10 mouse cellular contexts compared by ENCODE assay signal in genomic region chr2:166324954-166325353, GRCm38 (mm10).
DNase-seq lines count a peak whose midpoint lies in the region; ATAC-seq and TF ChIP-seq lines count a peak whose summit lies in the region.
"Had no signal": no experiment of that assay in that cellular context is flagged by ENCODE, and none has a peak within 500 bp of the region (broad histone marks: within the 10 kb centered on the region; RNA-seq: fewer than 3 reads in every experiment).

No protein-coding gene starts in this region.

- no peak for TF ChIP-seq POLR2A in kidney, adult 2 months (IDR thresholded peaks at IDR 0.05; ENCODE audit: low read depth, low read length)
- TF ChIP-seq POLR2A in brain, embryonic 14.5 days (IDR thresholded peaks at IDR 0.05; ENCODE audit: borderline replicate concordance, extremely low read depth, insufficient read depth, insufficient read length, poor library complexity, severe bottlenecking), result no peak

- peaks cover 38% of the 10 kb centered on the region for H3K4me1 ChIP-seq in kidney, embryonic 14.5 days (ENCODE audit: control insufficient read depth, insufficient read depth, low read length)
- peaks cover 3% of the 10 kb centered on the region; the same call in 1 of the 2 replicates for H3K4me1 ChIP-seq in kidney, adult 2 months (ENCODE audit: control insufficient read depth, insufficient read depth, low read length)
- peaks cover 60% of the 10 kb centered on the region for H3K4me1 ChIP-seq in embryonic facial prominence, embryonic 10.5 days
- peaks cover 14% of the 10 kb centered on the region for H3K4me1 ChIP-seq in limb, embryonic 11.5 days (ENCODE audit: control insufficient read depth, insufficient read depth, low read length)

- H3K9me3 ChIP-seq in kidney, embryonic 14.5 days (ENCODE audit: control insufficient read depth, low read length), result no peaks in the 10 kb centered on the region
- no peaks in the 10 kb centered on the region for H3K9me3 ChIP-seq in embryonic facial prominence, embryonic 10.5 days
- no peaks in the 10 kb centered on the region for H3K9me3 ChIP-seq in limb, embryonic 11.5 days (ENCODE audit: control insufficient read depth, low read length)

- no peak overlapping the region for H3K9ac ChIP-seq in kidney, embryonic 14.5 days (ENCODE audit: low read depth, low read length)
- H3K9ac ChIP-seq in limb, embryonic 11.5 days (ENCODE audit: low read length), result no peak overlapping the region

- DNase-seq in kidney, adult 2 months, result no peak
- DNase-seq in brain, embryonic 14.5 days (ENCODE audit: low read depth), result peak; percentile 38
- DNase-seq in embryonic facial prominence, embryonic 10.5 days (ENCODE audit: low spot score), result no peak
- DNase-seq in limb, embryonic 11.5 days (ENCODE audit: low spot score), result peak; percentile 46
- DNase-seq in gastrocnemius, adult 8-10 months (ENCODE audit: low spot score in 2 of 2), result no peak
- no peak for DNase-seq in spleen, adult 18-20 months
- DNase-seq: heart, adult 18-20 months had no signal

- ATAC-seq in kidney, embryonic 14.5 days (ENCODE audit: low FRiP score, low TSS enrichment), result peak; percentile 81
- ATAC-seq in limb, embryonic 11.5 days (ENCODE audit: insufficient number of reproducible peaks, low FRiP score, low TSS enrichment, low read depth), result no peak
- ATAC-seq: forebrain, embryonic 16.5 days had no signal

- H3K36me3 ChIP-seq in kidney, embryonic 14.5 days (ENCODE audit: control insufficient read depth, insufficient read depth, low read length), result no peaks in the 10 kb centered on the region
- H3K36me3 ChIP-seq in kidney, adult 2 months (ENCODE audit: control insufficient read depth, insufficient read depth, low read length), result no peaks in the 10 kb centered on the region
- no peaks in the 10 kb centered on the region for H3K36me3 ChIP-seq in embryonic facial prominence, embryonic 10.5 days (replicated peaks)
- no peaks in the 10 kb centered on the region for H3K36me3 ChIP-seq in limb, embryonic 11.5 days (ENCODE audit: control insufficient read depth, insufficient read depth, low read length)

- 33% methylated on average over 3 of the region's 3 CpGs for WGBS in kidney, embryonic 14.5 days
- WGBS in kidney, adult 2 months, result 53% methylated on average over 3 of the region's 3 CpGs
- WGBS in embryonic facial prominence, embryonic 10.5 days, result 62% methylated on average over 3 of the region's 3 CpGs
- WGBS in limb, embryonic 11.5 days, result 30% methylated on average over 3 of the region's 3 CpGs

- no peak for TF ChIP-seq CTCF in kidney, adult 2 months (conservative IDR thresholded peaks at IDR 0.05; ENCODE audit: insufficient read depth, insufficient read length, low read depth, low read length)
- TF ChIP-seq CTCF in brain, embryonic 14.5 days (IDR thresholded peaks at IDR 0.05; ENCODE audit: borderline replicate concordance, extremely low read depth, insufficient read depth, insufficient read length), result no peak

- H3K27ac ChIP-seq in kidney, embryonic 14.5 days (ENCODE audit: low read depth, low read length), result peak overlapping the region; percentile 47; the same call in 1 of the 2 replicates
- H3K27ac ChIP-seq in kidney, adult 2 months (ENCODE audit: insufficient read depth, low read depth, low read length), result no peak overlapping the region
- H3K27ac ChIP-seq in embryonic facial prominence, embryonic 10.5 days (replicated peaks), result peak overlapping the region; percentile 48
- peak overlapping the region; percentile 8 for H3K27ac ChIP-seq in limb, embryonic 11.5 days (replicated peaks; ENCODE audit: low read depth, low read length)
- H3K27ac ChIP-seq: macrophage had no signal

- H3K4me2 ChIP-seq in kidney, embryonic 14.5 days (replicated peaks; ENCODE audit: low read depth, low read length), result no peak overlapping the region
- H3K4me2 ChIP-seq in limb, embryonic 11.5 days (ENCODE audit: low read depth, severe bottlenecking), result no peak overlapping the region

- H3K27me3 ChIP-seq in kidney, embryonic 14.5 days (ENCODE audit: control insufficient read depth, insufficient read depth, low read length), result no peaks in the 10 kb centered on the region
- no peaks in the 10 kb centered on the region for H3K27me3 ChIP-seq in kidney, adult 2 months (replicated peaks; ENCODE audit: control insufficient read depth, insufficient read depth, low read length)
- H3K27me3 ChIP-seq in embryonic facial prominence, embryonic 10.5 days (replicated peaks; ENCODE audit: low read depth, poor library complexity, severe bottlenecking), result no peaks in the 10 kb centered on the region; the same call in none of the 2 replicates
- H3K27me3 ChIP-seq in limb, embryonic 11.5 days (ENCODE audit: control insufficient read depth, insufficient read depth, low read length), result no peaks in the 10 kb centered on the region

- H3K4me3 ChIP-seq in kidney, embryonic 14.5 days (ENCODE audit: low read length), result no peak overlapping the region
- no peak overlapping the region for H3K4me3 ChIP-seq in kidney, adult 2 months (ENCODE audit: insufficient read depth, low read depth, low read length)
- no peak overlapping the region for H3K4me3 ChIP-seq in embryonic facial prominence, embryonic 10.5 days
- no peak overlapping the region for H3K4me3 ChIP-seq in limb, embryonic 11.5 days (ENCODE audit: low read depth, low read length)

Comparison
In these comparisons a context has a peak if more than half of its experiments do, and no peak if none do; other contexts are left out.
1. DNase-seq: peak in brain, embryonic 14.5 days (single experiment) and limb, embryonic 11.5 days (single experiment); none in kidney, adult 2 months (single experiment), embryonic facial prominence, embryonic 10.5 days (single experiment), gastrocnemius, adult 8-10 months (0 of 2) and spleen, adult 18-20 months (0 of 2).